Mouse (Mus musculus) limb, embryonic 11.5 days (tissue): Measurements from ENCODE around the gene Hsd17b1. TPM values are rescaled to one million over a fixed set of nuclear protein-coding genes. Genes with fewer than 3 reads are reported as not detected.

Experiments used
- ATAC-seq: fragments of 200-750 bp; cut with Nextera tagmentation; 2 replicates; pipeline ENCODE4 v1.8.0; 2017; ENCODE audit warnings: low read depth; ENCODE audit not compliant: insufficient number of reproducible peaks, low FRiP score, low TSS enrichment
- DNase-seq: peaks from one replicate; pipeline ENCODE4 v3.0.0-alpha.2; 2015; ENCODE audit warnings: low spot score
- H3K27ac ChIP-seq: fragments of 300-500 bp; sonication (generic); replicated peaks from 2 replicates; pipeline ENCODE4 v1.5.1; 2014; ENCODE audit warnings: low read depth, mild to moderate bottlenecking, low read length
- H3K27me3 ChIP-seq: fragments of 300-500 bp; sonication (generic); 2 replicates; pipeline ENCODE4 v1.6.1; 2014; ENCODE audit warnings: mild to moderate bottlenecking, low read length, mixed read lengths; ENCODE audit not compliant: control insufficient read depth, insufficient read depth
- H3K36me3 ChIP-seq: fragments of 300-500 bp; sonication (generic); 2 replicates; pipeline ENCODE4 v1.6.1; 2014; ENCODE audit warnings: mild to moderate bottlenecking, low read length, moderate library complexity, mixed read lengths; ENCODE audit not compliant: control insufficient read depth, insufficient read depth
- H3K4me1 ChIP-seq: fragments of 300-500 bp; sonication (generic); 2 replicates; pipeline ENCODE4 v1.6.1; 2014; ENCODE audit warnings: low read length, mixed read lengths; ENCODE audit not compliant: control insufficient read depth, insufficient read depth
- H3K4me2 ChIP-seq: fragments of 300-500 bp; sonication (generic); 2 replicates; pipeline ENCODE4 v1.6.1; 2014; ENCODE audit warnings: low read depth, mild to moderate bottlenecking, moderate library complexity; ENCODE audit not compliant: severe bottlenecking
- H3K4me3 ChIP-seq: fragments of 300-500 bp; sonication (generic); 2 replicates; pipeline ENCODE4 v1.5.1; 2014; ENCODE audit warnings: low read depth, low read length
- H3K9ac ChIP-seq: fragments of 300-500 bp; sonication (generic); 2 replicates; pipeline ENCODE4 v1.6.1; 2014; ENCODE audit warnings: mild to moderate bottlenecking, low read length
- H3K9me3 ChIP-seq: fragments of 300-500 bp; sonication (generic); 2 replicates; pipeline ENCODE4 v1.6.1; 2016; ENCODE audit warnings: low read length; ENCODE audit not compliant: control insufficient read depth
- WGBS: fragments of 180-500 bp; shearing (Covaris S2); extraction: QIAGEN DNeasy Blood & Tissue Kit; methylation state at CpG from one replicate; pipeline ENCODE4 v1.1.7; 2014; 5-methylcytosine and 5-hydroxymethylcytosine counted together
- polyA plus RNA-seq: library from polyadenylated mRNA; unstranded; fragments of >200 nt; fragmentation: Nextera tagmentation; extraction: Ambion mirVana; gene quantifications from 2 replicates; pipeline ENCODE4 v1.2.1, GENCODE M21; 2014

The Hsd17b1 gene
- polyA plus RNA-seq, 1 experiment from 2014 or later, result 0.15 TPM

GRCm38 (mm10) chr11:101098231-101098630, 20.0 kb downstream of the Hsd17b1 start:
- WGBS, result 90% methylated on average over 8 of the region's 8 CpGs
- no peak for ATAC-seq
- H3K27me3 ChIP-seq, result no peaks in the 10 kb centered on the region
- no peaks in the 10 kb centered on the region; the same call in 1 of the 2 replicates for H3K4me1 ChIP-seq
- H3K9me3 ChIP-seq, result no peaks in the 10 kb centered on the region
- no peak overlapping the region for H3K9ac ChIP-seq
- no peak for DNase-seq
- no peak overlapping the region for H3K4me3 ChIP-seq
- no peak overlapping the region for H3K27ac ChIP-seq
- peaks cover 28% of the 10 kb centered on the region for H3K36me3 ChIP-seq
- H3K4me2 ChIP-seq, result no peak overlapping the region

- H3K9ac ChIP-seq, result no peak overlapping the region
- H3K9me3 ChIP-seq, result no peaks in the 10 kb centered on the region
- no peaks in the 10 kb centered on the region for H3K4me1 ChIP-seq
- H3K4me3 ChIP-seq, result no peak overlapping the region
- H3K27me3 ChIP-seq, result no peaks in the 10 kb centered on the region
- H3K27ac ChIP-seq, result no peak overlapping the region
- no peak overlapping the region for H3K4me2 ChIP-seq
- DNase-seq (no peak), ATAC-seq (no peak)
- H3K36me3 ChIP-seq, result peaks cover 20% of the 10 kb centered on the region
- 85% methylated on average over 5 of the region's 5 CpGs for WGBS
Observed at GRCm38 (mm10) chr11:101103011-101103410, 24.8 kb downstream of the Hsd17b1 start.

GRCm38 (mm10) chr11:101109351-101109750, 31.1 kb downstream of the Hsd17b1 start:
- no peaks in the 10 kb centered on the region for H3K27me3 ChIP-seq
- H3K9me3 ChIP-seq, result no peaks in the 10 kb centered on the region
- H3K36me3 ChIP-seq, result peaks cover 2% of the 10 kb centered on the region; the same call in 1 of the 2 replicates
- no peak overlapping the region for H3K9ac ChIP-seq
- ATAC-seq (no peak), DNase-seq (no peak)
- no peak overlapping the region for H3K4me3 ChIP-seq
- no peak overlapping the region for H3K4me2 ChIP-seq
- WGBS, result 86% methylated on average over 4 of the region's 4 CpGs
- no peaks in the 10 kb centered on the region for H3K4me1 ChIP-seq
- H3K27ac ChIP-seq, result no peak overlapping the region

GRCm38 (mm10) chr11:101110708-101111107, 32.5 kb downstream of the Hsd17b1 start:
- H3K27ac ChIP-seq, result no peak overlapping the region
- H3K27me3 ChIP-seq, result no peaks in the 10 kb centered on the region
- WGBS, result 53% methylated on average over 5 of the region's 5 CpGs
- DNase-seq, result no peak
- no peak for ATAC-seq
- H3K4me1 ChIP-seq, result no peaks in the 10 kb centered on the region
- H3K9me3 ChIP-seq, result no peaks in the 10 kb centered on the region
- no peak overlapping the region for H3K4me3 ChIP-seq
- no peak overlapping the region for H3K9ac ChIP-seq
- no peak overlapping the region for H3K4me2 ChIP-seq
- H3K36me3 ChIP-seq, result peaks cover 2% of the 10 kb centered on the region; the same call in 1 of the 2 replicates

GRCm38 (mm10) chr11:101111178-101111577, 33.0 kb downstream of the Hsd17b1 start:
- 91% methylated on average over 4 of the region's 4 CpGs for WGBS
- no peak for ATAC-seq

GRCm38 (mm10) chr11:101112186-101112585, 34.0 kb downstream of the Hsd17b1 start:
- Histone ChIP-seq H3K9me3 (no peaks in the 10 kb centered on the region), H3K27me3 (no peaks in the 10 kb centered on the region), H3K9ac (no peak overlapping the region), H3K27ac (no peak overlapping the region), H3K4me1 (no peaks in the 10 kb centered on the region), H3K4me2 (no peak overlapping the region), H3K36me3 (peaks cover 2% of the 10 kb centered on the region; the same call in 1 of the 2 replicates), H3K4me3 (no peak overlapping the region)
- no peak for DNase-seq
- WGBS, result 88% methylated on average over 3 of the region's 3 CpGs
- ATAC-seq, result no peak

More at GRCm38 (mm10) chr11:101111178-101111577, 33.0 kb downstream of the Hsd17b1 start:
- DNase-seq, result no peak
- H3K27ac ChIP-seq, result no peak overlapping the region
- H3K27me3 ChIP-seq, result no peaks in the 10 kb centered on the region
- H3K9ac ChIP-seq, result no peak overlapping the region
- no peaks in the 10 kb centered on the region for H3K9me3 ChIP-seq
- no peaks in the 10 kb centered on the region for H3K4me1 ChIP-seq
- no peak overlapping the region for H3K4me2 ChIP-seq
- no peak overlapping the region for H3K4me3 ChIP-seq
- peaks cover 2% of the 10 kb centered on the region; the same call in 1 of the 2 replicates for H3K36me3 ChIP-seq

GRCm38 (mm10) chr11:101115564-101115963, 37.4 kb downstream of the Hsd17b1 start:
- H3K27me3 ChIP-seq, result no peaks in the 10 kb centered on the region
- H3K4me1 ChIP-seq, result peaks cover 9% of the 10 kb centered on the region
- peaks cover 2% of the 10 kb centered on the region; the same call in 1 of the 2 replicates for H3K36me3 ChIP-seq
- H3K4me3 ChIP-seq, result no peak overlapping the region
- no peak overlapping the region for H3K4me2 ChIP-seq
- DNase-seq (no peak), ATAC-seq (no peak)
- WGBS, result 72% methylated on average over 2 of the region's 2 CpGs
- H3K27ac ChIP-seq, result no peak overlapping the region
- no peak overlapping the region for H3K9ac ChIP-seq
- H3K9me3 ChIP-seq, result no peaks in the 10 kb centered on the region

GRCm38 (mm10) chr11:101118105-101118504, 39.9 kb downstream of the Hsd17b1 start:
- H3K9me3 ChIP-seq, result no peaks in the 10 kb centered on the region
- H3K4me2 ChIP-seq, result peak overlapping the region; percentile 92
- ATAC-seq, result no peak
- peaks cover 1% of the 10 kb centered on the region; the same call in 1 of the 2 replicates for H3K36me3 ChIP-seq
- DNase-seq, result no peak
- H3K27ac ChIP-seq, result no peak overlapping the region
- H3K4me3 ChIP-seq, result peak overlapping the region; percentile 97
- no peaks in the 10 kb centered on the region for H3K27me3 ChIP-seq
- WGBS, result 57% methylated on average over 4 of the region's 4 CpGs
- H3K9ac ChIP-seq, result no peak overlapping the region
- H3K4me1 ChIP-seq, result peaks cover 12% of the 10 kb centered on the region
